Mouse (Mus musculus) brain, embryonic 18.5 days (tissue): ENCODE measurements around the gene Gm15097.
"Not testable (repeated sequence)": the region's sequence is repeated elsewhere in the genome, so short reads cannot be mapped to it uniquely, and the experiment has no call there.

Source experiments
- DNase-seq: peaks from one replicate; pipeline ENCODE4 v3.0.0-alpha.2; 2012; ENCODE audit warnings: low read depth, low spot score

Gene Gm15097

GRCm38 (mm10) chrX:149784173-149784572 is at the start of gene Gm15097:
TSS of gene Gm15097 (plus strand) at chrX:149784473.
- not testable (repeated sequence) for DNase-seq

GRCm38 (mm10) chrX:149762853-149763252 is 21.4 kb upstream of the Gm15097 start:
- DNase-seq, result not testable (repeated sequence)

- not testable (repeated sequence) for DNase-seq
Observed at GRCm38 (mm10) chrX:149811178-149811577, 26.9 kb downstream of the Gm15097 start.
